ENCODE assay signal across 8 mouse cellular contexts in genomic region chr9:64769066-64769695, GRCm38 (mm10). TPM values are rescaled to one million over a fixed set of nuclear protein-coding genes. Genes with fewer than 3 reads are reported as not detected.
DNase-seq lines count a peak whose midpoint lies in the region; ATAC-seq and TF ChIP-seq lines count a peak whose summit lies in the region.

No protein-coding gene starts in this region.

- no peak overlapping the region for H3K9ac ChIP-seq in heart, embryonic 13.5 days
- no peak overlapping the region for H3K9ac ChIP-seq in hindbrain, embryonic 14.5 days

- H3K27ac ChIP-seq in heart, embryonic 13.5 days (replicated peaks): 0 out of 2 replicates have a peak overlapping the region, but pooled peaks have one; percentile 16
- H3K27ac ChIP-seq in spleen, adult 2 months (ENCODE audit: insufficient read depth, low read length): no peak overlapping the region
- no peak overlapping the region for H3K27ac ChIP-seq in hindbrain, embryonic 14.5 days
- peak overlapping the region; percentile 36; the same call in 1 of the 2 replicates for H3K27ac ChIP-seq in olfactory bulb, adult 2 months (ENCODE audit: insufficient read depth, low read depth, low read length)

- no peaks in the 10 kb centered on the region for H3K36me3 ChIP-seq in heart, embryonic 13.5 days
- no peaks in the 10 kb centered on the region for H3K36me3 ChIP-seq in spleen, adult 2 months (ENCODE audit: control insufficient read depth, insufficient read depth, low read length)
- no peaks in the 10 kb centered on the region for H3K36me3 ChIP-seq in hindbrain, embryonic 14.5 days (replicated peaks; ENCODE audit: control insufficient read depth, insufficient read depth)

- peak; percentile 10; the same call in 1 of the 2 replicates for TF ChIP-seq CTCF in spleen, adult 2 months (IDR thresholded peaks at IDR 0.05; ENCODE audit: extremely low read depth, insufficient read depth, insufficient read length, insufficient replicate concordance)
- TF ChIP-seq CTCF in olfactory bulb, adult 2 months (IDR thresholded peaks at IDR 0.05; ENCODE audit: insufficient read depth, low read depth, low read length): no peak

- peaks cover 31% of the 10 kb centered on the region for H3K4me1 ChIP-seq in heart, embryonic 13.5 days
- no peaks in the 10 kb centered on the region for H3K4me1 ChIP-seq in spleen, adult 2 months (ENCODE audit: control insufficient read depth, insufficient read depth, insufficient read length)
- H3K4me1 ChIP-seq in hindbrain, embryonic 14.5 days (replicated peaks; ENCODE audit: control insufficient read depth, insufficient read depth, low read length): peaks cover 10% of the 10 kb centered on the region; the same call in 1 of the 2 replicates
- H3K4me1 ChIP-seq in olfactory bulb, adult 2 months (ENCODE audit: control insufficient read depth, insufficient read depth, low read length): peaks cover 5% of the 10 kb centered on the region

- ATAC-seq in heart, embryonic 13.5 days (ENCODE audit: extremely low read depth, insufficient number of reproducible peaks, low FRiP score, low TSS enrichment): no peak
- ATAC-seq in hindbrain, embryonic 14.5 days (ENCODE audit: low FRiP score): no peak

- no peak for DNase-seq in heart, adult 8-10 months (ENCODE audit: low spot score)
- DNase-seq in spleen, adult 2 months (ENCODE audit: low read depth in 1 of 2, low spot score in 2 of 2): peak in 1 of 2 experiments; percentile 13
- DNase-seq in spleen, postnatal 36 days (ENCODE audit: low spot score in 2 of 2): no peak
- peak; percentile 65 for DNase-seq in c-Kit-positive CD71-positive TER-119-positive erythroid progenitor cells, embryonic 14.5 days (ENCODE audit: low spot score)
- DNase-seq in hindbrain, embryonic 14.5 days (ENCODE audit: low spot score): peak; percentile 60
- no peak for DNase-seq in ovary, postnatal 14 days (ENCODE audit: low spot score)

- no peak overlapping the region for H3K4me3 ChIP-seq in heart, embryonic 13.5 days
- no peak overlapping the region for H3K4me3 ChIP-seq in spleen, adult 2 months (ENCODE audit: extremely low read depth, insufficient read depth, insufficient read length)
- H3K4me3 ChIP-seq in hindbrain, embryonic 14.5 days (replicated peaks; ENCODE audit: low read length): no peak overlapping the region
- no peak overlapping the region for H3K4me3 ChIP-seq in olfactory bulb, adult 2 months (ENCODE audit: insufficient read depth, low read depth, low read length)

- TF ChIP-seq POLR2A in spleen, adult 2 months (IDR thresholded peaks at IDR 0.05; ENCODE audit: low read depth, low read length): no peak
- TF ChIP-seq POLR2A in olfactory bulb, adult 2 months (IDR thresholded peaks at IDR 0.05; ENCODE audit: insufficient read depth, low read depth, low read length): no peak

- 45% methylated on average over 9 of the region's 9 CpGs for WGBS in heart, embryonic 13.5 days
- WGBS in spleen, adult 2 months: 67% methylated on average over 9 of the region's 9 CpGs
- WGBS in hindbrain, embryonic 14.5 days: 37% methylated on average over 9 of the region's 9 CpGs
- WGBS in olfactory bulb, adult 2 months: 8% methylated on average over 9 of the region's 9 CpGs

- H3K4me2 ChIP-seq in heart, embryonic 13.5 days: no peak overlapping the region
- H3K4me2 ChIP-seq in hindbrain, embryonic 14.5 days (replicated peaks): no peak overlapping the region

- H3K9me3 ChIP-seq in heart, embryonic 13.5 days: no peaks in the 10 kb centered on the region
- H3K9me3 ChIP-seq in hindbrain, embryonic 14.5 days (ENCODE audit: control insufficient read depth, low read length): no peaks in the 10 kb centered on the region

- H3K27me3 ChIP-seq in heart, embryonic 13.5 days (replicated peaks): no peaks in the 10 kb centered on the region
- no peaks in the 10 kb centered on the region for H3K27me3 ChIP-seq in spleen, adult 2 months (ENCODE audit: control insufficient read depth, insufficient read depth, low read length)
- no peaks in the 10 kb centered on the region for H3K27me3 ChIP-seq in hindbrain, embryonic 14.5 days (ENCODE audit: control insufficient read depth, insufficient read depth, low read length)

RNA-seq across cellular contexts. Expression of gene Rab11a, which starts 31.6 kb away (rescaled TPM):
- polyA plus RNA-seq in heart, embryonic 13.5 days (2015; fragmentation: Nextera tagmentation; extraction: Ambion mirVana): 335 and 366 TPM in 2 replicates
- total RNA-seq in heart, adult 8-10 months (2022): 100 to 1,000 TPM; 150 to 183 (median 162) TPM
- 33.1 and 38.4 TPM in 2 replicates for polyA plus RNA-seq in spleen, adult 2 months (2012; rRNA removed)
- polyA plus RNA-seq in hindbrain, embryonic 14.5 days (2014; fragmentation: Nextera tagmentation; extraction: Ambion mirVana): 450 and 457 TPM in 2 replicates
- not detected in 2 replicates for polyA plus RNA-seq in olfactory bulb, adult 2 months (2012; ENCODE audit: insufficient read depth, insufficient read length, low replicate concordance, missing spikeins)

RNA-seq across cellular contexts. Expression of gene Dennd4a, which starts 42.0 kb away (rescaled TPM):
- polyA plus RNA-seq in heart, embryonic 13.5 days (2015; fragmentation: Nextera tagmentation; extraction: Ambion mirVana): 4.8 and 5.9 TPM in 2 replicates
- total RNA-seq in heart, adult 8-10 months (2022): 1 to 10 TPM; 5.7 to 8.5 (median 6.3) TPM
- 22.2 and 25.9 TPM in 2 replicates for polyA plus RNA-seq in spleen, adult 2 months (2012; rRNA removed)
- 12.4 and 12.7 TPM in 2 replicates for polyA plus RNA-seq in hindbrain, embryonic 14.5 days (2014; fragmentation: Nextera tagmentation; extraction: Ambion mirVana)
- polyA plus RNA-seq in olfactory bulb, adult 2 months (2012; ENCODE audit: insufficient read depth, insufficient read length, low replicate concordance, missing spikeins): not detected in 2 replicates

Comparison
In these comparisons a context has a peak if more than half of its experiments do, and no peak if none do; other contexts are left out.
1. H3K27ac ChIP-seq: peak in heart, embryonic 13.5 days (single experiment) and olfactory bulb, adult 2 months (single experiment); none in spleen, adult 2 months (single experiment) and hindbrain, embryonic 14.5 days (single experiment).
2. DNase-seq: peak in c-Kit-positive CD71-positive TER-119-positive erythroid progenitor cells, embryonic 14.5 days (single experiment) and hindbrain, embryonic 14.5 days (single experiment); none in heart, adult 8-10 months (single experiment), spleen, postnatal 36 days (0 of 2) and ovary, postnatal 14 days (single experiment).